Mouse (Mus musculus): ENCODE results near the gene Fam186a.

DNA sequence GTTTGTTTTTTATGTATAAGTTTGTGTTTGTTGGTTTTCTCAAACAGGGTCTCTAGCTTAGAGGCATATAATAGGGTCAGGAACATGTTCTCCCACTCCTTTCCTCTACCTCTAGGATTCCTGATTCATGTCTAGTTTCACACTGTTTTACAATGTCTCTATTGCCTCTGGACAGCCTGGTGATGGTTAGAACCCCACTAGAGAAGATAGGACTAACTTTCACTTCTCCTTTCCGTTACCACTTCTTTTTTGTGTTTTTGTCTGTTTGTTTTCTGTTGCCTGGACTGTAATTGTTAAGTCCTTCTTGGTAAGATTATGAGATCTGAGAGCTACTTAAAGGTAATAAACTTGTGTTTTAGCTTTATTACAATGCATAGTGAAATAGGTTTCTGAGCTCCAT, 32.5 kb upstream of the Fam186a start:
- TF ChIP-seq HCFC1 (IDR thresholded peaks at IDR 0.05; ENCODE audit: borderline replicate concordance, insufficient read depth, low read length) (no peak), CHD2 (IDR thresholded peaks at IDR 0.05; ENCODE audit: low read depth, low read length) (no peak), MAFK (IDR thresholded peaks at IDR 0.05; ENCODE audit: insufficient read depth, low read depth, low read length) (no peak)
